Mouse (Mus musculus) brown adipose tissue, adult 24 weeks (tissue): ENCODE data around the gene Il24. TPM values are rescaled to one million over a fixed set of nuclear protein-coding genes. Genes with fewer than 3 reads are reported as not detected.

Experiments used
- H3K27ac ChIP-seq: fragments of 200-500 bp; replicated peaks from 2 replicates; pipeline ENCODE4 v1.5.1; 2012; ENCODE audit warnings: low read depth, mild to moderate bottlenecking, low read length
- H3K4me1 ChIP-seq: fragments of 200-500 bp; 2 replicates; pipeline ENCODE4 v1.6.1; 2012; ENCODE audit warnings: low read length, mixed read lengths; ENCODE audit not compliant: control insufficient read depth, insufficient read depth, insufficient read length
- H3K4me3 ChIP-seq: fragments of 200-500 bp; 2 replicates; pipeline ENCODE4 v1.5.1; 2012; ENCODE audit warnings: low read depth, mild to moderate bottlenecking, low read length, moderate library complexity; ENCODE audit not compliant: insufficient read depth
- polyA plus RNA-seq: library from polyadenylated mRNA; stranded (reverse); fragments of >200 nt; gene quantifications from 2 replicates; pipeline ENCODE4 v1.2.4, GENCODE M21; 2012; ENCODE audit not compliant: missing spikeins, insufficient read depth, insufficient read length

Il24 gene
- polyA plus RNA-seq, 1 experiment: not detected

- H3K4me3 ChIP-seq: no peak overlapping the region
- H3K4me1 ChIP-seq: no peaks in the 10 kb centered on the region
- H3K27ac ChIP-seq: no peak overlapping the region
These were observed 54.8 kb downstream of the Il24 start for GRCm38 (mm10) chr1:130832230-130833149.

Other genes with a start within 250 kb of the Il24 start
- not detected in 2 replicates for gene C4bp, start 225.8 kb downstream of the Il24 start, polyA plus RNA-seq
- gene Gm29427, start 171.7 kb downstream of the Il24 start, polyA plus RNA-seq: not detected in 2 replicates
- 3.5 TPM in 2 replicates for gene Yod1, start 170.1 kb downstream of the Il24 start, polyA plus RNA-seq
- 2.2 and 6.9 TPM in 2 replicates for gene Pfkfb2, start 158.2 kb downstream of the Il24 start, polyA plus RNA-seq
- 2.0 and 2.2 TPM in 2 replicates for gene AA986860, start 155.5 kb downstream of the Il24 start, polyA plus RNA-seq
- not detected in 2 replicates for gene Fcamr, start 86.6 kb downstream of the Il24 start, polyA plus RNA-seq
- 0.71 TPM in 1 of 2 replicates, not detected in the other for gene Pigr, start 60.8 kb downstream of the Il24 start, polyA plus RNA-seq
- not detected in 2 replicates for gene Fcmr, start 21.8 kb downstream of the Il24 start, polyA plus RNA-seq
- not detected in 2 replicates for gene Il20, start 24.0 kb upstream of the Il24 start, polyA plus RNA-seq
- gene Il19, start 52.7 kb upstream of the Il24 start, polyA plus RNA-seq: not detected in 2 replicates
- not detected in 2 replicates for gene Il10, start 132.4 kb upstream of the Il24 start, polyA plus RNA-seq
- gene Mapkapk2, start 210.4 kb upstream of the Il24 start, polyA plus RNA-seq: 76.7 and 87.6 TPM in 2 replicates